Mouse (Mus musculus) ovary, adult 10 weeks (tissue): Measurements from ENCODE around the gene Tex50. TPM values are rescaled to one million over a fixed set of nuclear protein-coding genes. Genes with fewer than 3 reads are reported as not detected.

Source experiments
- polyA plus RNA-seq: library from polyadenylated mRNA; stranded (reverse); fragments of 350-450 nt; fragmentation: Illumina TruSeq; extraction: RNeasy Lipid Tissue Mini Kit (QIAGEN cat#74804); gene quantifications from one replicate; pipeline ENCODE4 v1.2.3, GENCODE M21; 2014

The Tex50 gene
- not detected for polyA plus RNA-seq

DNA sequence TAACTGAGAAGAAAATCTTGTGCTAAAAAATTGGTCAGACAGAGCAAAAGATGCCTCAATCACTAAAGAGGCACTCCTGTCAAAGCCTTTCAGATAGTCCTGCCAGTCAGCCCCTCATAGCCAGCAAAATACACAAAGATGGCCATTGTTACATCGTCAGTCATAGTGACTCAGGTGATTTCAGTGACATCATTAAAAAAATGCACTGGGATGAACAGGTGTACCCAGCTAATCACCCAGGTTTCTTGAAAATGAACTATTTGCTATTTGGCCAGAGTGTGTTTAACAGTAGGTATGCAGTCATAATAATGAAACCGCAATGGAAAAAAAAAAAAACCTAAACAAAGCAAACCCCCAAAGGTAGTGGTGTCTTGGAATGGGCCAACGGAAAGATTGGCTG lies at the start of gene Tex50:
Gene Tex50 (minus strand): TSS at position 101 of the 400 bp plus-strand sequence.

DNA sequence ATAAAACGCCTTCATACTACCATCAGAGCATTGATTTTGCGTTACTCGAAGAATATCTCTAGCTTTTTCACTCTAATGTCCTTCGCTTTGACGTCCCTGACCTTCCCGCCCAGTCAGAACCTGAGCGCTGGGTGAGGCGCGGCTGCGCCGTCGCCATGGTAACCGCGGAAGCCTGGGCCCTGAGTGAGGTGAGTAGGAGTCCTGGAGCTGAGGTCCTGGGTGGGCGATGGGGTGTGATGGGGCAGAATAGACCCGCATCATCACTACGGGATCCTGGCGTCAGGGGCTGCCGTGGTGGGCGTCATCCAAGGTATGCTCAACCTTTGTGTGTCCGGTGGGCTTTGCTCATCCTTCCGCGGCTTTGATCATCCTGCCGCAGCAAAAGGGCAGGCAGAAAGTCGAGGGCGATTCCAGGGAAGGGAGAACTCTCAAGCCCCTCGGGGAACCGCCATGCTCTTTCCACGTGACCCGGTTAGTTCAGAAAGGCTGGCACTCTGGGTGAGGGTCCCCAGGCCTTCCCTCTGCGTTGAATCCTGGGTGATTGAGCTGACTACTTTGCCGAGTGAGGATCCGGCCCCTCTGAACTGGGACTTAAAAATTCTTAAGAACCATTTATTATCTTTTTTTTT lies 16.5 kb downstream of the Tex50 start, which contains the start of gene Ankrd45:
Gene Ankrd45 (plus strand): TSS at position 161 of the 629 bp plus-strand sequence.

DNA sequence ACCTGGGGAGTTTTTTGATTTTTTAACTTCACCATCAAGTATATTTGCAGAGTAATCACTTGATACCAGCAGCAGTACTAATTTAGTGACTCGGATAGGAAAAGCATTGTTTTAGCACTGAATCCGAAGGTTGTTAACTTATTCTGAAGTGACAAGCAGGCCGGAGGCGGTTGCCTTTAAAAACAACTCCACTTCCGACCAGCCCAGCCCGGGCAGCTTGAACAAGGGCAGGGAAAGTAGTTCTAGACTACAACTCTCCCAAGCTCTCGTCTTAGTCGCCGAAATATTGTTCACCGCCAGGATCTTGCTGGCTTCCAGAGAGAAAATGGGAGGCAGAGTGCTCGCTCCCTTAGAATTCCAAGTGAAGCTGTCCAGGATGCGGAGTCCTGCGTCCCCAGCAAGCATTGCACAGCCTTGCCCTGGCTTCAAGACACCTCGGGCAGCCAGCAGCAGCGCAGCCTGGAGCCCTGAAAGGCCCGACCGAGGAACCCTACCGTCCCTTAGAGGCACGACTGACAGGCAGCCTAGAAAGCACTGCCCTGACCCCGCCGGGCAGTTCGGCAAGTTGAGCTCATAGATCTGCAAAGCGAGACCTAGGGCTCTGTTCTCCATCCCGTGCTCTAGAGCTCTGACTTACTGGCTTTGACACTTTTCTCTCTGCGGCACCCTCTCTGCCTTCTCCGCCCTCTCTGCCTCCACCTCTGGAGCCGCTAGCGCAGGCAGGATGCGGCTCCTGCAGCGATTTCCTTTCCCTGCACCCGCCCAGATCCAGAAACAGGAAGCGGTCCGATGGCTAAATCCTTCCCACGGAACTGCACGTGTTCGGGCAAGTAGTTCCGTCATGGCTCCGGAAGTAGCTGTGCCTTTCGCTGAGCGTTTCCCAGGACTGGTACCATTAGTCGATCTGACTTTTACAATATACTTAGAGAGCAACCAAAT lies 28.1 kb downstream of the Tex50 start, which contains the start of gene Klhl20:
Gene Klhl20 (minus strand): TSS at position 786 of the 939 bp plus-strand sequence.

Other genes with a start within 250 kb of the Tex50 start
- gene Serpinc1, start 180.7 kb downstream of the Tex50 start, polyA plus RNA-seq: 4.4 TPM
- gene Zbtb37, start 124.5 kb downstream of the Tex50 start, polyA plus RNA-seq: 20.8 TPM
- 14.6 TPM for gene Dars2, start 88.7 kb downstream of the Tex50 start, polyA plus RNA-seq
- 21.6 TPM for gene Cenpl, start 88.6 kb downstream of the Tex50 start, polyA plus RNA-seq
- 39.4 TPM for gene Klhl20, start 27.8 kb downstream of the Tex50 start, polyA plus RNA-seq
- 2.0 TPM for gene Ankrd45, start 16.6 kb downstream of the Tex50 start, polyA plus RNA-seq
- gene Prdx6, start 91.9 kb upstream of the Tex50 start, polyA plus RNA-seq: 180 TPM
- gene Tnfsf4, start 236.1 kb upstream of the Tex50 start, polyA plus RNA-seq: not detected